Mouse (Mus musculus) kidney, adult 2 months (tissue): ENCODE results near the gene Sfi1. TPM values are rescaled to one million over a fixed set of nuclear protein-coding genes. Genes with fewer than 3 reads are reported as not detected.
"Not testable (repeated sequence)": the region's sequence is repeated elsewhere in the genome, so short reads cannot be mapped to it uniquely, and the experiment has no call there.

ENCODE experiments used
- DNase-seq: peaks from one replicate; pipeline ENCODE4 v3.0.0; 2021
- H3K27ac ChIP-seq: fragments of 200-500 bp; 2 replicates; pipeline ENCODE4 v1.5.1; 2012; ENCODE audit warnings: low read depth, low read length, control low read depth, inconsistent platforms; ENCODE audit not compliant: insufficient read depth
- H3K27me3 ChIP-seq: fragments of 200-500 bp; replicated peaks from 2 replicates; pipeline ENCODE4 v1.6.1; 2012; ENCODE audit warnings: mild to moderate bottlenecking, moderate library complexity, low read length, inconsistent platforms; ENCODE audit not compliant: control insufficient read depth, insufficient read depth
- H3K36me3 ChIP-seq: fragments of 200-500 bp; 2 replicates; pipeline ENCODE4 v1.6.1; 2012; ENCODE audit warnings: mild to moderate bottlenecking, moderate library complexity, low read length, inconsistent platforms; ENCODE audit not compliant: control insufficient read depth, insufficient read depth
- H3K4me1 ChIP-seq: fragments of 200-500 bp; 2 replicates; pipeline ENCODE4 v1.6.1; 2011; ENCODE audit warnings: low read length; ENCODE audit not compliant: control insufficient read depth, insufficient read depth
- H3K4me3 ChIP-seq: fragments of 200-500 bp; 2 replicates; pipeline ENCODE4 v1.5.1; 2011; ENCODE audit warnings: mild to moderate bottlenecking, low read depth, low read length, control low read depth; ENCODE audit not compliant: insufficient read depth
- WGBS: fragments of 180-500 bp; shearing (Covaris S2); methylation state at CpG from one replicate; pipeline ENCODE4 v1.1.7; 2018; 5-methylcytosine and 5-hydroxymethylcytosine counted together
- polyA plus RNA-seq: library from polyadenylated mRNA; depleted of rRNA; stranded (reverse); fragments of >200 nt; gene quantifications from 2 replicates; pipeline ENCODE4 v1.2.3, GENCODE M21; 2012

The Sfi1 gene
- polyA plus RNA-seq, 1 experiment = 17.3 TPM

DNA sequence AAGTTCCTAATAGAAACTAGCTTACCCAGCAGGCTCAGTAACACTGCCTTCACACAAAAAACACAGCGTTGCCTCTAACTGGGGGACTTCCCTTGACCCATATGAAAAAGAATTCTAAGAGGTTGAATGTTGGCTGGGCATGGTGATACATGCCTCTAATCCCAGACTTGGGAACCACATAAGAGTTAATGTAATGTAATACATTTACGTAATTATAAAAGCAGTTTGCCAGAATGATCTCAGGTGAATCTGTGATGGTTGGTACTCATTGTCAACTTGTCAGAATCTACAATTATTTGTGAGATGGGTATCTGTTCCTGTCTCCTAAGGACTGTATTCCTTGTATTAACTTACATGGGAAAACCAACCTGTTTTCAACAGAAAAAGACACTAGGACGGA, 36.3 kb downstream of the Sfi1 start:
- H3K4me3 ChIP-seq, H3K36me3 ChIP-seq, H3K27ac ChIP-seq, H3K4me1 ChIP-seq, H3K27me3 ChIP-seq: not testable (repeated sequence)
- peak; percentile 21 for DNase-seq
- WGBS = 93% methylated on average over 3 of the region's 3 CpGs

DNA sequence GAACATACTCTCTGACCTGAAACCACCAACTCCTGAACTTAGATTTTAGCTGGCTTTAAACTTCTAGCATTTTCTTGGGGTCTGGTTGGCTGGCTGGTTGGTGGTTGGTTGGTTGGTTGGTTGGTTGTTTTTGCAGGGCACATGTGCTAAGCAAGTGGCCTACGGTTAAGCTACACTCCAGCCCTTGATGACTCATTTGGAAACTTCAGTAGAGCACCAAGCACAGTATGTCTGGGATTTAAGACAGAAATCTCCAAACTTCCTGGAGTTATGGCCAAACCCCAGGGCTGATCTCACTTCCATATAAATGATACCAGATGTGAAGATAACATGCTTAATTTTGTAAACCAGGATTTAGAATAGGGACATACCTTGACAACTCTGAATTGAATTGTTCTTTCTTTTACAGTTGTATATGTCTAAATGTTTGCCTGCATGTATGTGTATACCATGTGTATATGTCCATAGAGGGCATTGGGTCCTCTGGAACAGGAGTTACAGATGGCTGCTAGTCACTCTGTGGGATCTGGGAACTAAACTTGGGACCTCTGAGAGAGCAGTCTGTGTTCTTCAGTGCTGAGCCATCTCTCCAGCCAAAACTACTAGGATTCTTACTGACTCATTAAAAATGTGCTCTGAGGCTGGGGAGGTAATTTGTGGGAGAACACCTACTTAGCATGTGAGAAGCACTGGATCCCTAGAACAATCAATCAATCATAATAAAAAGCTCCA, 39.4 kb downstream of the Sfi1 start:
- H3K4me3 ChIP-seq, H3K27ac ChIP-seq, H3K36me3 ChIP-seq, H3K27me3 ChIP-seq, H3K4me1 ChIP-seq: not testable (repeated sequence)
- DNase-seq = peak; percentile 82
- WGBS = 69% methylated on average over 1 of the region's 1 CpGs

DNA sequence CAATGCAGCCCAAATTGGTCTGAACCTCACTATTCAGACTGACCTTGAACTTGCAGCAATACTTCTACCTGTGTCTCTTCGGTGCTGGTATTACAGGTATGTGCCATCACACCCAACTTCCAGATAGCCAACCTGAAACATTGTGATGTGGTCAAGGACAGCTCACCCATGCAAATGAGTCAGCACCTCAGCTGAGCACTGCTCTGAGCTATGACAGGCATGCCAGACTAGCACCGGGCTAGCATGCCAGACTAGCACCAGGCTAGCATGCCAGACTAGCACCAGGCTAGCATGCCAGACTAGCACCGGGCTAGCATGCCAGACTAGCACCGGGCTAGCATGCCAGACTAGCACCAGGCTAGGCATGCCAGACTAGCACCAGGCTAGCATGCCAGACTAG, 41.9 kb downstream of the Sfi1 start:
- not testable (repeated sequence) for H3K27ac ChIP-seq, H3K27me3 ChIP-seq, H3K4me1 ChIP-seq, H3K36me3 ChIP-seq, H3K4me3 ChIP-seq
- peak; percentile 36 for DNase-seq
- 92% methylated on average over 4 of the region's 4 CpGs for WGBS

DNA sequence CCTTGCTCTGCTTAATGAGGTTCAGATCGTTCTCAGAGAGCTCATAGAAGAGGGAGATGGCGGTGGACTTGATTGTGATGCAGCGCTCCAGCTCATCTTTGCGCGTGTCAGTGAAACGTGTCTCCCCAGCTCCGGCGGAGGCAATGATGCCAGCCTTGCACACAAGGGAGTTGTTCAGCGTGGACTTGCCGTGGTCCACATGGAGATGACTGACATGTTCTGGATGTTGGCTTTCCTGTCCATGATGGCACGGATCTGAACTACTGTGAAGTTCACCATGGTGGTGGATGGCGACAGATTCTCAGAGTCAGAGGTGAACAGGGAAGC, 42.6 kb downstream of the Sfi1 start:
- H3K27ac ChIP-seq, H3K27me3 ChIP-seq, H3K4me1 ChIP-seq, H3K36me3 ChIP-seq, H3K4me3 ChIP-seq, DNase-seq: not testable (repeated sequence)
- 98% methylated on average over 12 of the region's 12 CpGs for whole genome bisulfite sequencing

DNA sequence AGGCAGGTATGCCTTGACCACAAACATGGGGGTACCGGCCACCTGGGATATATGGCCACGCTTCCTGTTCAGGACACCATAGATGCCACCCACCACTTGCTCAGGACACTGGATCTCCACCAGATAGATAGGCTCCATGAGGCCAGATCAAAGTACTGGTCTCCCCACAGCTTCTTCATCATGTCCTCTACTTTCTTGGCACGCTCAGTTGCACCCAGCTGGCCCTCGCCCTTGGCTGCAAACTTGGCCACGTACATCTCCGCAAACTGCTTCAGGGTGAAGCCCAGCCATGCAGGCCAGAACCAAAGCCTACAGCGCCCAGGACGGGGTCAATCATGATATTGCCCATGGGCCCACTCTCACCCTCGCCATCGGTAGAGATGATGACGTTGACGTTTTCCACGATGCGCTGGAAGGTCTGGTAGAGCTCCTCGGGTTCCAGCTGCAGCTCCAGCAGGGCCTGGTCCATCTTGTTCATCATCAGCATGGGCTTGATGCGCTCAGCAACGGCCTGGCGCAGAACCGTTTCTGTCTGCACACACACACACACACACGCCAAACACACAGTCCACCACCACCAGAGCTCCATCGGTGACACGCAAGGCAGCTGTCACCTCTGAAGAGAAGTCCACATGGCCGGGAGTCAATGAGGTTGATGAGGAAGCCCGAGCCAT, 43.1 kb downstream of the Sfi1 start:
- H3K4me1 ChIP-seq, H3K27ac ChIP-seq, H3K4me3 ChIP-seq, H3K36me3 ChIP-seq, H3K27me3 ChIP-seq: not testable (repeated sequence)
- peak; percentile 66 for DNase-seq
- WGBS = 97% methylated on average over 24 of the region's 24 CpGs

DNA sequence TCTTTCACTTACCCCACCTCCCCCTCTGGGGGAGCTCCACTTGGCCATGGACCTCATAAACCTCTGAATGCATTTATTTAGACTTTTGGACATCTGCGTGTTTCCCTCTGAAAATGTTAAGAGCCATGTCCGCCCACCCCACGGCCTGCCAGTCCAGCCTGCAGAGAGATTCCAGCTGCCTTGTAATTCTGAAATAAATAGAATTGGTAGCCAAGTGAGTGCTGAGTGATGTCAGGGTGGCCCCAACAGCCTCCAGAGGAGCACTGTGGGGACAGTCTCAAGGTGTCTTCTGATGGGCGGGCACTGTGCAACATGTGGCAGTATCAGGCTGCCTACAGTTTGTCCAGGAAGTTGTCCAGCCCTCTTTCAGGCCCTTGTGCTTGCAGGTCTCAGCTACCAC, 43.8 kb downstream of the Sfi1 start:
- H3K4me1 ChIP-seq, H3K27ac ChIP-seq: not testable (repeated sequence)

DNA sequence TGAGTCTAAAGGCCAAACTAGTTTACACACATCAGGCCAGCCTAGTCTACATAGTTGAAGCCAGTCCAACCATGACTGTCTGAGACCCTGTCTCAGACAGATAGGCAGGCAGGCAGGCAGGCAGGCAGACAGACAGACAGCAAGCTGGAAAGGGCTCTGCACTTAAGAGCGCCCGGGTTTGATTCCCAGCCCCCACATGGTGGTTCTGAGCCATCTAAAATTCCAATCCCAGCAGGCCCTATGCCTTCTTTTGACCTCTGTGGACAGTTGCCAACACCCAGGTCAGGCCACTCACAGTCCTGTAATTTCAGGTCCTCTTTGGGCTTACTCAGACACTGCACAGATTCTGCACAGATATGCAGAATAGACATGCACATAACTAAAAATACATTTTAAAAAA, 46.5 kb downstream of the Sfi1 start:
- not testable (repeated sequence) for H3K4me1 ChIP-seq, H3K27ac ChIP-seq, DNase-seq, H3K4me3 ChIP-seq, H3K27me3 ChIP-seq, H3K36me3 ChIP-seq
- WGBS = 77% methylated on average over 2 of the region's 2 CpGs

More for the DNA sequence above, 43.8 kb downstream of the Sfi1 start:
- not testable (repeated sequence) for H3K27me3 ChIP-seq, DNase-seq, H3K36me3 ChIP-seq, H3K4me3 ChIP-seq
- 91% methylated on average over 4 of the region's 4 CpGs for WGBS

DNA sequence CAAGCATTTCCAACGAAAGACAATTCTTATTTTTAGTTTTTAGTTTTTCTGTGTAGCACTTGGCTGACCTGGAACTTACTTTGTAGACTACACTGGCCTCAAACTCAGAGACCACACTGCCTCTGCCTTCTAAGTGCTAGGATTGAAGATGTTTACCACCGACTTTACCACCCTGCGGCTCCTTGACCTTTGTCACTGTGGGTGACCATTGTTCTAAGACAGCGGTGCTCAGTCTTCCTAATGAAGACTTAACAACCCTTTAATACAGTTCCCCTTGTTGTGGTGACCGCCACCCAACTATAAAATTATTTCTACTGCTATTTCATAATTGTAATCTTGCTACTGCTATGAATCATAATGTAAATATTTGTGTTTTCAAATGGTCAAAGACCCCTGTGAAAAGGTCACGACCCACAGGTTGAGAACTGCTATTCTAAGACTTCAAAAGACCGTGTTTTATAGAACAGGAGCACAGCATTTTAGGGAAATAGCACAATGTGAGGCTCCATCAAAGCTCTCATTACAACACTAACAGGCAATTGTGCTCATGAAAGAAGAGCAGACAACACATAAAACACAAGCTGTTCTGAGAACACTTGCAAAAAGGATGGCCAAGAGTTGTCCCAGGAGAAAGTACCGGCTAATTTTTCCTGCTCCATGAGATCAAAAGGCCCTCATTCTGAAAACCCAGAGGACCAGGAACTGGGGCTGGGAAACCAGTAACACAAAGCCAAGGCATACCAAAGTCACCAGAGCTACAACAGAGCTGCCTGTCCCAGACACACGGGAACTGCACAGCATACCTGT, 47.7 kb downstream of the Sfi1 start:
- H3K4me3 ChIP-seq, DNase-seq, H3K4me1 ChIP-seq, H3K36me3 ChIP-seq, H3K27me3 ChIP-seq, H3K27ac ChIP-seq: not testable (repeated sequence)
- WGBS = 79% methylated on average over 9 of the region's 9 CpGs

DNA sequence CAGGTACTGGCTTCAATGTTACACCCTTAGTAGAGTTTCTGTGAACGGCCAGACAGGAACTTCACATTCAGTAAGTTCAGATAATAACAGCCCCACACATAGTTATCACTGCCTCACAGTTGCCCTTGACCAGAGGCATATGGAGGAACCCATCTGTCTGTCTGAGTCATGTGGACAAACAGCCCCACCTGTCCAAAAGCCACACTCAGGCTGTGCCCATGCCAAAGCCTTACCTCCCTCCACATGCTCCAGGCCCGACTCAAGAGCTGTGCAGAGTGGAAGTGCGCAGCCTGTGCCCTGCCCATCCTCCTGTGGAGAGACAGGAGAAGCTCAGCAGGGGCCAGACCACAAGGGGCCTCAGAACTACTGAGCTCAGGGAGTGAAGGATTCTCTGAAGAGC, 49.3 kb downstream of the Sfi1 start:
- WGBS = 74% methylated on average over 3 of the region's 3 CpGs
- not testable (repeated sequence) for H3K36me3 ChIP-seq, H3K27me3 ChIP-seq, H3K4me1 ChIP-seq, DNase-seq, H3K27ac ChIP-seq, H3K4me3 ChIP-seq

DNA sequence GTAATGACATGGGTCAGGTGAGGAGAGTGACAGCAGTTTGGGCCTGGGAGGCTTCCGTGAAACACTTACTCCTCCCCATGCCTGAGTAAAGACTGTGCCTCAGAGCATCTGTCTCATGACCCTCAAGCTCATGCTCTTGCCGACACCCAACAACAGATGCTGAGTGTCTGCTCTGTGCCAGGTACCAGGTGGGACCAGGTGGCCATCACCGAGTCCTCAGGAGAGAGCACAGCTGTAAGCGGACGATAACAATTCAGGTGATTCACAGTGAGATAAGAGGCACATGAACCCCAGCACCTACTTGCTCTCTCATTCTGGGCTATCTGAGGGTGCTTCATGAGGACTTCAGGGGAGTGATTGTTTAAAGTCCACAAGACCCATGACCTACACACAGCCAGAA, 50.9 kb downstream of the Sfi1 start:
- DNase-seq = peak; percentile 88
- H3K27me3 ChIP-seq = not testable (repeated sequence)
- WGBS = 84% methylated on average over 4 of the region's 5 CpGs

DNA sequence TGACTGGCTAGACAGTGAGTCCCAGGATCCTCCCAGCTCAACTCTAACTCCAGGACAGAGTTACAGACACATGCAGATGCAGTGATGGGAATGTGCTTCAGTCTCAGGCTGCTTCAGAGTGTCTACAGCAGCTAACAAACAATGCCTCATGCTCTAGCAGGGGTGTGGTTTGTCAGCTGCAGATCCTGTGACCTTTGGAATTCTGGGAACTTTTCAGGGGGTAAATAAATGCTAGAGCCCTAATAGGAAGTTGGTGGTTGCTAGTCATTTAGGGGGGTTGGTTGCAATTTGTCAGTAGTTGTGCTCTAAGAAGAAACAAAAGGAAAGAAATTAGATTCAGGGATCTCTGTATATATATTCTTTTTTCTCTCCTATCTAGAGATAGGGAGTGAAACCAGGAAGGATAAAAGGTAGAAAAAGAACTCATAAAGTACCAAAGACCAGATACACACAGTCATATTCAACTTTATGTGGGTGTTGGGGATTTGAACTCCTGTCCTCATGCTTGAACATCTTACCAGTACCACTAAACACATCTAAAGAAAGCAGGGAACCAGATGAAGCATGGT, 52.2 kb downstream of the Sfi1 start:
- not testable (repeated sequence) for H3K27ac ChIP-seq, H3K4me3 ChIP-seq, H3K27me3 ChIP-seq, H3K36me3 ChIP-seq, H3K4me1 ChIP-seq
- peak; percentile 68 for DNase-seq

More for the DNA sequence above, 50.9 kb downstream of the Sfi1 start:
- not testable (repeated sequence) for H3K36me3 ChIP-seq, H3K4me3 ChIP-seq, H3K4me1 ChIP-seq, H3K27ac ChIP-seq
